21 mouse cellular contexts compared by ENCODE assay signal in the genomic region with DNA sequence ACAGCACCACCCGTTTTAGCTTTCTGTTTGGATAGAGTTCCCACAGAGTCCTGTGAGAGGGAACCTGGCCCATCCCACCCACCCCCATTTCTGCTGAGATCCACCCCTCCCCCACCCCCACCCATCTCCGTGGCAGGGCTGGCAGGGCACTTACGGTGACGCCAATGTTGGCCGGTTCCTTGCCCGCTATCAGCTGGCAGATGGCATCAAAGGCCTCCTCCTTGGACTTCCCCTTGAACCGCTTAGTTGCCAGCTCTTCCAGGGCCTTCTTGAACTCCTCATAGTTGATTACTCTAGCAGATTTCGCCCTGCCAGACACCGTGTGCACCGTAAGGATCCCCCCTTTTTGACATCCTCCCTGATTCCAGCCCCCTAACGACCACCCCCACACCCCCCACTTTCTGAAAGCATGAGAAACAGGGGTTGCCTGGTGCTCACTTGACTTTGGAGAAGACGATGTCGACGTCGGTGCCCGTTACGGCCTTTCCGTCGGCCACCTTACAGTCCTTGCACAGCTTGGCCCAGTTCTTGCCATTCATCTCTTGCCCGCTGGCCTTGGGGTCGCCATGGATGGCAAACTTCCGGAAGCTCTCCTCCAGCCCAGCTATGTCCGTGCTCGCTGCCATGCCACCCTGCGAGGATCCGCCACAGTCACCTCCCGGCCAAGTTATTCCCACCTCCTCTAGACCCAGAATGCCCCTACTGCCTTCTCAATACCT. TPM values are rescaled to one million over a fixed set of nuclear protein-coding genes. Genes with fewer than 3 reads are reported as not detected.
DNase-seq lines count a peak whose midpoint lies in the region; ATAC-seq lines count a peak whose summit lies in the region.
"Had no signal": no experiment of that assay in that cellular context is flagged by ENCODE, and none has a peak within 500 bp of the region (broad histone marks: within the 10 kb centered on the region; RNA-seq: fewer than 3 reads in every experiment).

No protein-coding gene starts in this region.

- no peak overlapping the region for H3K9ac ChIP-seq in hindbrain, embryonic 16.5 days (ENCODE audit: low read depth, low read length)
- H3K9ac ChIP-seq: embryonic facial prominence, embryonic 12.5 days; kidney, embryonic 15.5 days; stomach, embryonic 15.5 days had no signal

- no peaks in the 10 kb centered on the region; the same call in 1 of the 2 replicates for H3K27me3 ChIP-seq in hindbrain, embryonic 16.5 days (replicated peaks; ENCODE audit: control insufficient read depth, insufficient read depth, low read length)

- 85% methylated on average over 27 of the region's 27 CpGs for WGBS in hindbrain, embryonic 16.5 days

- intact Hi-C loops in left cerebral cortex, postnatal 4 days (cut with DNase I) = no loop called here
- intact Hi-C loops in left cerebral cortex, postnatal 36 days (cut with DNase I) = no loop called here

- H3K9me3 ChIP-seq in hindbrain, embryonic 16.5 days (ENCODE audit: control insufficient read depth, low read length) = no peaks in the 10 kb centered on the region
- H3K9me3 ChIP-seq: embryonic facial prominence, embryonic 12.5 days; kidney, embryonic 15.5 days; stomach, embryonic 15.5 days had no signal

- peak; percentile 66 for DNase-seq in left cerebral cortex, postnatal 4 days
- DNase-seq in left cerebral cortex, postnatal 36 days (ENCODE audit: low spot score in 2 of 2) = no peak
- peak; percentile 75 for DNase-seq in cerebellum, adult 9-11 months
- DNase-seq in cerebellum, postnatal 36 days = peak; percentile 47 to 56
- DNase-seq in embryo, embryonic 11 days = no peak
- DNase-seq in urinary bladder, postnatal 10 days (ENCODE audit: low spot score) = no peak
- DNase-seq: adrenal gland, postnatal 25 days; right cerebral cortex, adult 18-20 months; spleen, adult 18-20 months; thymus, postnatal 36 days had no signal

- H3K27ac ChIP-seq in hindbrain, embryonic 16.5 days (ENCODE audit: low read depth, low read length) = peak overlapping the region; percentile 71; the same call in 1 of the 2 replicates
- H3K27ac ChIP-seq: embryonic facial prominence, embryonic 12.5 days; kidney, embryonic 15.5 days; stomach, embryonic 15.5 days had no signal

- peaks cover 46% of the 10 kb centered on the region for H3K4me1 ChIP-seq in hindbrain, embryonic 16.5 days (ENCODE audit: control insufficient read depth, insufficient read depth, low read depth, low read length)

- H3K4me2 ChIP-seq in hindbrain, embryonic 16.5 days (ENCODE audit: low read length) = no peak overlapping the region
- H3K4me2 ChIP-seq: embryonic facial prominence, embryonic 12.5 days; kidney, embryonic 15.5 days; stomach, embryonic 15.5 days had no signal

- H3K4me3 ChIP-seq in hindbrain, embryonic 16.5 days (ENCODE audit: low read length) = no peak overlapping the region
- H3K4me3 ChIP-seq: embryonic facial prominence, embryonic 12.5 days; kidney, embryonic 15.5 days; stomach, embryonic 15.5 days had no signal

- peaks cover 7% of the 10 kb centered on the region for H3K36me3 ChIP-seq in hindbrain, embryonic 16.5 days (ENCODE audit: control insufficient read depth, insufficient read depth, low read length)
- H3K36me3 ChIP-seq: embryonic facial prominence, embryonic 12.5 days; stomach, embryonic 15.5 days had no signal

- ATAC-seq in hindbrain, embryonic 16.5 days = no peak
- no peak for ATAC-seq in erythroblast, adult 5-6 weeks (replicated peaks; ENCODE audit: low FRiP score, poor library complexity, severe bottlenecking)

RNA-seq across cellular contexts. Expression of a gene that starts 3.2 kb away (rescaled TPM):
- total RNA-seq in left cerebral cortex, postnatal 4 days (2021) = 10 to 100 TPM; 67.5 to 67.6 TPM
- 10 to 100 TPM; 36.1 to 46.4 TPM for total RNA-seq in left cerebral cortex, postnatal 36 days (2021)
- 246 and 256 TPM in 2 replicates for polyA plus RNA-seq in hindbrain, embryonic 16.5 days (2015; fragmentation: Nextera tagmentation; extraction: Ambion mirVana)
- not detected in 2 replicates for total RNA-seq in erythroblast, adult 5-6 weeks (2015; ENCODE audit: low replicate concordance)
- total RNA-seq in erythroblast, adult 5-6 weeks (2017; ENCODE audit: low replicate concordance) = not detected in 2 replicates
- total RNA-seq: granulocyte monocyte progenitor cell, adult 5-6 weeks had no signal

RNA-seq across cellular contexts. Expression of a gene that starts 28.5 kb away (rescaled TPM):
- 10 to 100 TPM; 16.6 to 21.3 TPM for total RNA-seq in left cerebral cortex, postnatal 4 days (2021)
- 10 to 100 TPM; 33.2 to 45.3 TPM for total RNA-seq in left cerebral cortex, postnatal 36 days (2021)
- 39.0 and 40.2 TPM in 2 replicates for polyA plus RNA-seq in hindbrain, embryonic 16.5 days (2015; fragmentation: Nextera tagmentation; extraction: Ambion mirVana)
- not detected in 2 replicates for total RNA-seq in erythroblast, adult 5-6 weeks (2015; ENCODE audit: low replicate concordance)
- total RNA-seq in erythroblast, adult 5-6 weeks (2017; ENCODE audit: low replicate concordance) = 0.17 and 0.42 TPM in 2 replicates

RNA-seq across cellular contexts. Expression of a gene that starts 50.4 kb away (rescaled TPM):
- not detected for total RNA-seq in left cerebral cortex, postnatal 4 days (2021)
- under 1 TPM in 1 of 2 experiments, not detected in 1; 0.20 TPM for total RNA-seq in left cerebral cortex, postnatal 36 days (2021)
- 6.9 and 8.8 TPM in 2 replicates for polyA plus RNA-seq in hindbrain, embryonic 16.5 days (2015; fragmentation: Nextera tagmentation; extraction: Ambion mirVana)
- 2.3 TPM in 1 of 2 replicates, not detected in the other for total RNA-seq in erythroblast, adult 5-6 weeks (2015; ENCODE audit: low replicate concordance)
- not detected in 2 replicates for total RNA-seq in erythroblast, adult 5-6 weeks (2017; ENCODE audit: low replicate concordance)
- total RNA-seq: granulocyte monocyte progenitor cell, adult 5-6 weeks; layer of hippocampus, adult 8-10 months; left cerebral cortex, postnatal 10 days; liver, adult 2 months; monocyte, adult 5-6 weeks had no signal

RNA-seq across cellular contexts. Expression of a gene that starts 54.8 kb away (rescaled TPM):
- total RNA-seq in left cerebral cortex, postnatal 4 days (2021) = under 1 TPM; 0.40 to 0.64 TPM
- under 1 TPM; 0.32 to 0.37 TPM for total RNA-seq in left cerebral cortex, postnatal 36 days (2021)
- polyA plus RNA-seq in hindbrain, embryonic 16.5 days (2015; fragmentation: Nextera tagmentation; extraction: Ambion mirVana) = 0.44 and 0.60 TPM in 2 replicates
- total RNA-seq in erythroblast, adult 5-6 weeks (2015; ENCODE audit: low replicate concordance) = 0.96 TPM in 1 of 2 replicates, not detected in the other
- 0.56 and 0.85 TPM in 2 replicates for total RNA-seq in erythroblast, adult 5-6 weeks (2017; ENCODE audit: low replicate concordance)
- total RNA-seq: granulocyte monocyte progenitor cell, adult 5-6 weeks; liver, adult 2 months; monocyte, adult 5-6 weeks had no signal
- polyA plus RNA-seq: liver, adult 2 months; stomach, embryonic 15.5 days had no signal

RNA-seq across cellular contexts. Expression of a gene that starts 54.9 kb away (rescaled TPM):
- not detected for total RNA-seq in left cerebral cortex, postnatal 4 days (2021)
- total RNA-seq in left cerebral cortex, postnatal 36 days (2021) = not detected
- 0.27 TPM in 1 of 2 replicates, not detected in the other for polyA plus RNA-seq in hindbrain, embryonic 16.5 days (2015; fragmentation: Nextera tagmentation; extraction: Ambion mirVana)
- total RNA-seq in erythroblast, adult 5-6 weeks (2015; ENCODE audit: low replicate concordance) = not detected in 2 replicates
- total RNA-seq in erythroblast, adult 5-6 weeks (2017; ENCODE audit: low replicate concordance) = not detected in 2 replicates
- total RNA-seq: adrenal gland, postnatal 25 days; granulocyte monocyte progenitor cell, adult 5-6 weeks; layer of hippocampus, adult 8-10 months; left cerebral cortex, postnatal 10 days; liver, adult 2 months; monocyte, adult 5-6 weeks had no signal
- polyA plus RNA-seq: embryonic facial prominence, embryonic 12.5 days; intestine, embryonic 14.5 days; kidney, embryonic 15.5 days; liver, adult 2 months; stomach, embryonic 15.5 days had no signal

Comparison
In these comparisons a context has a peak if more than half of its experiments do, and no peak if none do; other contexts are left out.
1. DNase-seq: peak in left cerebral cortex, postnatal 4 days (single experiment), cerebellum, adult 9-11 months (single experiment) and cerebellum, postnatal 36 days (2 of 2); none in left cerebral cortex, postnatal 36 days (0 of 2), embryo, embryonic 11 days (single experiment) and urinary bladder, postnatal 10 days (single experiment).
2. RNA of a gene that starts 3.2 kb away (total RNA-seq): 67.5 to 67.6 TPM in left cerebral cortex, postnatal 4 days and 36.1 to 46.4 TPM in left cerebral cortex, postnatal 36 days; not detected in erythroblast, adult 5-6 weeks; every median in the first group is over 10 times any median in the second.
3. RNA of a gene that starts 28.5 kb away (total RNA-seq): 33.2 to 45.3 TPM in left cerebral cortex, postnatal 36 days and 16.6 to 21.3 TPM in left cerebral cortex, postnatal 4 days; 0.17 to 0.42 TPM in erythroblast, adult 5-6 weeks; every median in the first group is over 10 times any median in the second.